Mouse (Mus musculus) forebrain, embryonic 12.5 days (tissue): ENCODE data around the gene Tpgs1. TPM values are rescaled to one million over a fixed set of nuclear protein-coding genes. Genes with fewer than 3 reads are reported as not detected.

Source experiments
- ATAC-seq: fragments of 200-750 bp; cut with Nextera tagmentation; 2 replicates; pipeline ENCODE4 v1.8.0; 2017; ENCODE audit warnings: moderate TSS enrichment; ENCODE audit not compliant: low FRiP score
- H3K27ac ChIP-seq: fragments of 300-500 bp; sonication (generic); 2 replicates; pipeline ENCODE4 v1.5.1; 2016; ENCODE audit warnings: mild to moderate bottlenecking
- H3K27me3 ChIP-seq: fragments of 300-500 bp; sonication (generic); 2 replicates; pipeline ENCODE4 v1.6.1; 2016; ENCODE audit warnings: mild to moderate bottlenecking
- H3K36me3 ChIP-seq: fragments of 300-500 bp; sonication (generic); replicated peaks from 2 replicates; pipeline ENCODE4 v1.6.1; 2016; ENCODE audit warnings: mild to moderate bottlenecking
- H3K4me1 ChIP-seq: fragments of 300-500 bp; sonication (generic); 2 replicates; pipeline ENCODE4 v1.6.1; 2016
- H3K4me2 ChIP-seq: fragments of 300-500 bp; sonication (generic); 2 replicates; pipeline ENCODE4 v1.6.1; 2016; ENCODE audit warnings: mild to moderate bottlenecking, moderate library complexity
- H3K4me3 ChIP-seq: fragments of 300-500 bp; sonication (generic); replicated peaks from 2 replicates; pipeline ENCODE4 v1.5.1; 2016; ENCODE audit warnings: mild to moderate bottlenecking
- H3K9ac ChIP-seq: fragments of 300-500 bp; sonication (generic); 2 replicates; pipeline ENCODE4 v1.6.1; 2016; ENCODE audit warnings: mild to moderate bottlenecking
- H3K9me3 ChIP-seq: fragments of 300-500 bp; sonication (generic); 2 replicates; pipeline ENCODE4 v1.6.1; 2016
- WGBS: fragments of 180-500 bp; shearing (Covaris S2); methylation state at CpG from one replicate; pipeline ENCODE4 v1.1.7; 2016; 5-methylcytosine and 5-hydroxymethylcytosine counted together
- polyA plus RNA-seq: library from polyadenylated mRNA; unstranded; fragments of >200 nt; fragmentation: Nextera tagmentation; extraction: Ambion mirVana; gene quantifications from 2 replicates; pipeline ENCODE4 v1.2.1, GENCODE M21; 2016

The Tpgs1 gene
- polyA plus RNA-seq, 1 experiment from 2014 or later: 62.5 TPM

DNA sequence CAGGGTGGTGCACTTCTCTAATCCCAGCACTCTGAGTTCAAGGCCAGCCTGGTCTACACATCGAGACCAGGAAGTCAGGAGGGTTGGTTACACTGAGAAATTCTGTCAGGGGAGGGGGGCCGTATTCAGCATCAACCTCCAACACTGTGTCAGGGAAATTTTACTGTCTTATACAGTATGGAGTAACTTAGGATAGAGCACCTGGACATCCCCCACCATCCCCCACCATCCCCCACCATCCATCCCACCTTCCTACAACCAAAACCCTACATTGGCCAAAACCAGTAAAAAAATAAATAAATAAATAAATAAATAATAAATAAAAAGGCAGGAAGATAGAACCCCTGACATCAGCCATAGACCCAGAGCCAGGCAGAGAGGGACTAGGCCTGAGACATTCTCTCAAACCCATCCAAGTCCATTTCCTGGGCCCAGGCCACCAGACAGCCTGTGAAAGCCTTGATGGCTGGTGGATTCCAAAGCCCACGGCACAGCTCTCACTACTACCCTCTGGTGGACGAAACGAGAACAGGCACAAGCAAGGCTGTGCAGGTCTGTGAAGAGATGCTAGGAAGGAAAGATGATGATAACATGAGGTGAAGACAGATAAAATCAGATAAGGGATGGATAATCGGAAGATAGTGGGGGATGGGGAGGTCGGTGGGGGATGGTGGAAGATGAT, 20.0 kb upstream of the Tpgs1 start:
- peaks cover 4% of the 10 kb centered on the region for H3K27me3 ChIP-seq
- H3K9me3 ChIP-seq: no peaks in the 10 kb centered on the region
- peaks cover 2% of the 10 kb centered on the region; the same call in 1 of the 2 replicates for H3K4me1 ChIP-seq
- ATAC-seq: peak; percentile 44; the same call in 1 of the 2 replicates
- WGBS: 33% methylated on average over 7 of the region's 7 CpGs
- H3K4me2 ChIP-seq: no peak overlapping the region
- H3K9ac ChIP-seq: no peak overlapping the region
- H3K4me3 ChIP-seq: no peak overlapping the region
- no peaks in the 10 kb centered on the region for H3K36me3 ChIP-seq
- H3K27ac ChIP-seq: no peak overlapping the region

DNA sequence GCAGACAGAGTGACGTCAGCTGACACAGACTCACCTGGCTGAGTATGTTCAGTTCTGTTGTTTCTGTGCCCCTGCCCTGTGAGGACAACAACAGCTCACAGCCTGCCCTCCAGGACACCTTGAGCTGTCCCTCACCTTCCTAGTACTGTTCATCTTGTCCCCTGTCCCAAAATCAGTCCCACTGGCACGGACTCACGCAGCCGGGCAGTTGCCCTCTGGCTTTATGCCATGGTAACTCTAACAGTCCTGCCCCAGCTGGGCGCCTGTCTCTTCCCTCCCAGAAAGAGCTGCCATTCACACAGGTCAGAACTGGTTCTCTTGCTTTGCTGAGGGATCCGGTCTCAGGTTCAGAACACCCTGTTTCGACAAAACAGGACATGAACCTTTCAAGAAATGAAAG, 16.4 kb upstream of the Tpgs1 start:
- Histone ChIP-seq H3K4me3 (no peak overlapping the region), H3K27me3 (peaks cover 4% of the 10 kb centered on the region), H3K4me2 (no peak overlapping the region), H3K27ac (no peak overlapping the region), H3K9ac (no peak overlapping the region), H3K36me3 (no peaks in the 10 kb centered on the region), H3K4me1 (peaks cover 16% of the 10 kb centered on the region), H3K9me3 (no peaks in the 10 kb centered on the region)
- WGBS: 85% methylated on average over 7 of the region's 7 CpGs
- no peak for ATAC-seq

DNA sequence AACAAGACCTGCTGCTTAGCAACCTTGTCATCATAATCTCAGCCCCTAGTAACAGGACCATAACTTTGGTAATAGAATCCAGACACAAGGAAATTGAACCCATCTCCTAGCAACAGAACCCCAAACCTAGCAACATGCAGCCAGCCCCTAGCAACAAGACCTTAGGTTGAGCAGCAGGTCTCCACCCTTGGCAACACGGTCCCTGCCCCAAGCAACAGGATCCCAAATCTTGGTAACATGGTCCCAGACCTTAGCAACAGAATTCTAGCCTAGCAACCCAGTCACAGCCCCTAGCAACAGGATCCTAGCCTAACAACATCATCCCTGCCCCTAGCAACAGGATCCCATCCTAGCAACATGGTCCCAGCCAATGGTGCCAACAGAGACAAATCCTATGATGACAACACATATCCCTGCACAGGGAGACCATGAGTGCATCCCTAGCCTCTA, 14.2 kb upstream of the Tpgs1 start:
- Histone ChIP-seq H3K4me1 (peaks cover 16% of the 10 kb centered on the region), H3K9me3 (no peaks in the 10 kb centered on the region), H3K4me3 (no peak overlapping the region), H3K36me3 (no peaks in the 10 kb centered on the region), H3K9ac (no peak overlapping the region), H3K27me3 (peaks cover 4% of the 10 kb centered on the region), H3K27ac (0 out of 2 replicates have a peak overlapping the region, but pooled peaks have one; percentile 32), H3K4me2 (no peak overlapping the region)
- peak; percentile 76 for ATAC-seq
- 28% methylated on average over 1 of the region's 1 CpGs for WGBS

DNA sequence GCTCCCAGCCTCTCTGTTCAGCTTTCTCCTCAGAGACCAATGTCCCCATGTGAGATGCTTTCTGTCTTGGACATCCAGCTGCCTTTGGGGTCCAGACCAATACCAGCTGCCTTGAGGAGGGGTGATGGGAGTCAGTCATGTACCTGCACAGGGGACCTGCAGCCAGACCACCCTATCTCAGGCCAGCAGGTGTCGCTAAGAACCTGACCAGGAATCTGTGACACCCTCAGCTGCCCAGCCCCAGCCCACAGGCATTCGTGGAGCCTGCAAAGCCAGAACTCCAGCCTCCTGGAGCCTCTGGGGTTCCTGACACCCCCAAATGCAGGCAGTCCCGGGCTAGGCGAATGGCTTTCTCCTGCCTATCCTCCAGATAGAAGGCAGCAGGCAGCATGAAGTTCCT, 10.3 kb upstream of the Tpgs1 start:
- no peak overlapping the region for H3K9ac ChIP-seq
- H3K4me3 ChIP-seq: no peak overlapping the region
- H3K27ac ChIP-seq: no peak overlapping the region
- WGBS: 15% methylated on average over 4 of the region's 4 CpGs
- peaks cover under 1% of the 10 kb centered on the region; the same call in 1 of the 2 replicates for H3K27me3 ChIP-seq
- ATAC-seq: no peak
- H3K4me2 ChIP-seq: no peak overlapping the region
- H3K36me3 ChIP-seq: no peaks in the 10 kb centered on the region
- H3K9me3 ChIP-seq: no peaks in the 10 kb centered on the region
- peaks cover 16% of the 10 kb centered on the region for H3K4me1 ChIP-seq

DNA sequence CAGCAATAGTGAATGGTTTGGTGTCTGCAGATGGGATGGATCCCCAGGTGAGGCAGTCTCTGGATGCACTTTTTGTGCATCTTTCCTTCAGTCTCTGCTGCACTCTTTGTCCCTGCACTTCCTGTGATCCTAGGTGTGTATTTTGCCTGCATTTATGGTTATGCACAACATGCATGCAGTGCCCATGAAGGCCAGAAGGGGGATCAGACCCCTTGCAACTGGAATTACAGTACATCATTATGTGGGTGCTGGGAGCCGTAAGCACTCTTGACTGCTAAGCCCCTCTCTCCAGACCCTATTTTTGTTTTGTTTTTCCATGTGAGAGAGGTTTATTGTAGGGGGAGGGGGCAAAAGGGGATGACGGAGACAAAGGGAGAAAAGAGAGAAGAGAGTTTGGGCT, 8.9 kb upstream of the Tpgs1 start:
- Histone ChIP-seq H3K9ac (no peak overlapping the region), H3K27ac (no peak overlapping the region), H3K27me3 (no peaks in the 10 kb centered on the region), H3K9me3 (no peaks in the 10 kb centered on the region), H3K4me3 (no peak overlapping the region), H3K36me3 (no peaks in the 10 kb centered on the region), H3K4me2 (no peak overlapping the region), H3K4me1 (peaks cover 7% of the 10 kb centered on the region; the same call in 1 of the 2 replicates)
- no peak for ATAC-seq
- WGBS: 77% methylated on average over 2 of the region's 2 CpGs

DNA sequence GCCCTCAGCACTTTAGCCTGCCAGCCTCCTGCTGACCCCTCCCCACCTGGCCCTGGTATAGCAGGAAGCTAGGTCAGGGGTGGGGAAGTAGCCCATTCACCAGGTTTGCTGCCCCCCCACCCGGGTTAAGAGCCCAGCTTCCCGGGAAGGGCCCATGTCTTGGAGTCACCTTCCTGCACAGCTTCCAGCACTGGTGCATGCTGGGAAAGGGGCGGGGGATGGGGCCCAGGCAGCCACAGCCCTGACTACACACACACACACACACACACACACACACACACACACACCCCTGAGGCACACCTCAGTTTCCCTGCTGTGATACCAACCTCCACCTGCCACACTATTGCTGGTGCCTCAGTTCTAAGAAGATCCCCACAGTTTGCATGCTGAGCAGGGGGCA, 7.3 kb upstream of the Tpgs1 start:
- Histone ChIP-seq H3K4me2 (no peak overlapping the region), H3K27ac (no peak overlapping the region), H3K4me3 (no peak overlapping the region), H3K9ac (no peak overlapping the region), H3K27me3 (no peaks in the 10 kb centered on the region), H3K36me3 (no peaks in the 10 kb centered on the region), H3K4me1 (0 out of 2 replicates have a peak, but pooled peaks cover 4% of the 10 kb centered on the region), H3K9me3 (no peaks in the 10 kb centered on the region)
- 65% methylated on average over 2 of the region's 3 CpGs for WGBS
- ATAC-seq: no peak

DNA sequence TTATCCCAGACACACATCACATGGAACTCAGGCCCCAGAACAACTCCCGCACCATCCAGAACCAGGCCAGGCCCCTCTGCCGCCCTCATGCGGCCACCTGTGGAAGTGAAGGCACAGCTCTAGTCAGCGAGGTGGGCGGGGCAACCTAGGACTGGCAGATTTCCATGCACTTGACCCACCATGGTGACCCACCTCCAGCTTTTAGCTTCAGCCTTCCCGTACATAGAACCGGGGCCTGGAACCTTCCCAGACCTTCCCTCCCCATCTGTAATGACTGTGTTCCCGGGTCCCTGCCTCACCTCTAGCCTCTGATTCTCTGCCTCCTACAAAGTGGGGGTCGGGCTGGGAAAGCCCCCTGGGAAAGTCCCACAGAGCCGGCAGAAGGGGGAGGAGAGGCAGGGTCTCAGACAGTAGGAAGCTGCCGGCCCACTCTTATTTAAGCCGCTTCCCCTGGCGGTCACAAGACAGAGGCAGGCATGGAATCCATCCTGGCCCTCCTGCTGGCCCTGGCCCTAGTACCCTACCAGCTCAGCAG, 5.0 kb upstream of the Tpgs1 start, which contains the start of gene Madcam1:
Gene Madcam1 (plus strand): TSS at position 429 of the 535 bp plus-strand sequence.
- no peak within 1 kb of the TSS for H3K4me2 ChIP-seq

DNA sequence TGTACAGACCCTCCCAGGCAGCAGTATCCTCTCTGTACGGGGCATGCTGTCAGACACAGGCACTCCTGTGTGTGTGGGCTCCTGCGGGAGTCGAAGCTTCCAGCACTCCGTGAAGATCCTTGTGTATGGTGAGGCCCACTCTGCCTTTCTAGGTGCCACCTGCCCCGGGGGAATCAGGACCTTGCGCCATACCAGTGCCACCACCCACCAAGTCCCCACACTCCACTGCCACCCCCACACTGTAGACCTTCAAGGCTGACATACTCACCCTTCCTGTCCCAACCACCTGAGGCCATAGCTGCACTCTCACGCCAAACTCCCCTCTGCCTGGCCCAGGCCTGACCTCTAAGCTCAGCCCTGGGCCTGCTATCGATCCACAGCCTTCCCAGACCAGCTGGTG, 4.1 kb upstream of the Tpgs1 start:
- Histone ChIP-seq H3K4me1 (peaks cover 12% of the 10 kb centered on the region), H3K9me3 (no peaks in the 10 kb centered on the region), H3K4me2 (no peak overlapping the region), H3K36me3 (no peaks in the 10 kb centered on the region), H3K27ac (no peak overlapping the region), H3K9ac (no peak overlapping the region), H3K27me3 (no peaks in the 10 kb centered on the region), H3K4me3 (no peak overlapping the region)
- WGBS: 79% methylated on average over 8 of the region's 8 CpGs
- ATAC-seq: no peak

More for the DNA sequence above, 5.0 kb upstream of the Tpgs1 start, which contains the start of gene Madcam1:
- Histone ChIP-seq H3K27ac (no peak within 1 kb of the TSS), H3K27me3 (no peaks in the 10 kb centered on the region), H3K9me3 (no peaks in the 10 kb centered on the region), H3K36me3 (no peaks in the 10 kb centered on the region), H3K4me3 (no peak within 1 kb of the TSS), H3K9ac (0 out of 2 replicates have a peak within 1 kb of the TSS, but pooled peaks have one; percentile 13), H3K4me1 (peaks cover 10% of the 10 kb centered on the region)
- ATAC-seq: peak; percentile 9; the same call in 1 of the 2 replicates
- 9% methylated on average over 13 of the region's 13 CpGs for WGBS

DNA sequence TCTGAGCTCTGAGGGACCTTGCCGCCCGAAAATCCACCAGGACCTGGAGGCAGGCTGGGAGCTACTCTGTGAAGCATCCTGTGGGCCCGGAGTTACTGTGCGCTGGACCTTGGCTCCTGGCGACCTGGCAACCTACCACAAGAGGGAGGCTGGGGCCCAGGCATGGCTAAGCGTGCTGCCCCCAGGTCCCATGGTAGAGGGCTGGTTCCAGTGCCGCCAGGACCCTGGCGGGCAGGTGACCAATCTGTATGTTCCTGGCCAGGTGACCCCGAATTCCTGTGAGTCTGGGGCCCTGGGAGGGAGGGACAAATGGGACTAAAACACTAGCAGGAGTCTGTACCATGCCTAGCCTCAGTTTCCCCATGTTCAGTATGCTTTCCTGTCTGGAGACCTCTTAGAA, 2.7 kb upstream of the Tpgs1 start:
- no peaks in the 10 kb centered on the region for H3K9me3 ChIP-seq
- no peak overlapping the region for H3K4me3 ChIP-seq
- 76% methylated on average over 9 of the region's 9 CpGs for WGBS
- ATAC-seq: no peak
- H3K27me3 ChIP-seq: no peaks in the 10 kb centered on the region
- no peaks in the 10 kb centered on the region for H3K36me3 ChIP-seq
- no peak overlapping the region for H3K9ac ChIP-seq
- H3K27ac ChIP-seq: no peak overlapping the region
- peaks cover 26% of the 10 kb centered on the region for H3K4me1 ChIP-seq
- H3K4me2 ChIP-seq: no peak overlapping the region

DNA sequence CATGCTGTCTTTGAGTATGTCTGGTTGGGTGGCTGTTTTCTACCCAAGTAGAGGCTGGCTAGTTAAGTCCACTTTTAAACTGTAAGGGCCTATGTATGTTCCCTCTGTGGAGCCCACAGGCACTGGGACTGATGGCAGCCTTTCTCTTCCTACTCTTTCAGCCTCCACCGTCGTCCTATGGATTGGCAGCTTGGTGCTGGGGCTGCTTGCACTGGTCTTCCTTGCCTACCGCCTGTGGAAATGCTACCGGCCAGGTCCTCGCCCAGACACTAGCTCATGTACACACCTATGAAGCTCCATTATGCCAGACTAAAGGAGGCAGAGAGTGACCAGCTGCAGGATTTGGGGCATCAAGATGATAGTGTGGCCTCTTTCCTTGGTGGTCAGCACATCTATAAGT, 1.1 kb upstream of the Tpgs1 start:
- 0 out of 2 replicates have a peak overlapping the region, but pooled peaks have one; percentile 83 for H3K9ac ChIP-seq
- 85% methylated on average over 5 of the region's 5 CpGs for WGBS
- H3K27ac ChIP-seq: no peak overlapping the region; the same call in 1 of the 2 replicates
- H3K36me3 ChIP-seq: peaks cover 5% of the 10 kb centered on the region; the same call in 1 of the 2 replicates
- H3K4me1 ChIP-seq: peaks cover 29% of the 10 kb centered on the region
- ATAC-seq: no peak
- no peak overlapping the region for H3K4me2 ChIP-seq
- H3K9me3 ChIP-seq: no peaks in the 10 kb centered on the region
- no peaks in the 10 kb centered on the region for H3K27me3 ChIP-seq
- no peak overlapping the region for H3K4me3 ChIP-seq

DNA sequence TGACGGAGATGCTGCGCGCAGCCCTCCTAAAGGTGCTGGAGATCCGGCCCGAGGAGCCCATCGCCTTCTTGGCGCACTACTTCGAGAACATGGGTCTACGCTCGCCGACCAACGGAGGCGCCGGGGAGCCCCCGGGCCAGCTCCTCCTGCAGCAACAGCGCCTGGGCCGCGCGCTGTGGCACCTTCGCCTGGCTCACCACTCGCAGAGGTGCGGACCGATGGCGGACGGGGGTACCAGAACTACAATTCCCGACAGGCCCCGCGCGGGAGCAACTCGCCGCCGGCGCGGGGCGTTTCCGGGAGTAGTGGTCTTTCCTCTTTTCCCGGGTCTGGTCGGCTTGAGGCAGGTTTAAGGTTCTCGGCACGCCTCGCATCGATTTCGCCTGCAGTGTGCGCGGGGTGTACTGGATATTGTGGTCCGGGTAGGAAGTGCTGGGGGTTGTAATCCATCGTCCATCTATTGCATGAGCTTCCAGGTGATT, 448 bp downstream of the Tpgs1 start:
- Histone ChIP-seq H3K9ac (peak overlapping the region; percentile 83), H3K27ac (peak overlapping the region; percentile 96), H3K27me3 (no peaks in the 10 kb centered on the region), H3K4me1 (peaks cover 25% of the 10 kb centered on the region), H3K36me3 (peaks cover 13% of the 10 kb centered on the region), H3K4me2 (peak overlapping the region; percentile 88), H3K4me3 (peak overlapping the region; percentile 98), H3K9me3 (no peaks in the 10 kb centered on the region)
- ATAC-seq: peak; percentile 73
- WGBS: under 1% methylated on average over 47 of the region's 47 CpGs

DNA sequence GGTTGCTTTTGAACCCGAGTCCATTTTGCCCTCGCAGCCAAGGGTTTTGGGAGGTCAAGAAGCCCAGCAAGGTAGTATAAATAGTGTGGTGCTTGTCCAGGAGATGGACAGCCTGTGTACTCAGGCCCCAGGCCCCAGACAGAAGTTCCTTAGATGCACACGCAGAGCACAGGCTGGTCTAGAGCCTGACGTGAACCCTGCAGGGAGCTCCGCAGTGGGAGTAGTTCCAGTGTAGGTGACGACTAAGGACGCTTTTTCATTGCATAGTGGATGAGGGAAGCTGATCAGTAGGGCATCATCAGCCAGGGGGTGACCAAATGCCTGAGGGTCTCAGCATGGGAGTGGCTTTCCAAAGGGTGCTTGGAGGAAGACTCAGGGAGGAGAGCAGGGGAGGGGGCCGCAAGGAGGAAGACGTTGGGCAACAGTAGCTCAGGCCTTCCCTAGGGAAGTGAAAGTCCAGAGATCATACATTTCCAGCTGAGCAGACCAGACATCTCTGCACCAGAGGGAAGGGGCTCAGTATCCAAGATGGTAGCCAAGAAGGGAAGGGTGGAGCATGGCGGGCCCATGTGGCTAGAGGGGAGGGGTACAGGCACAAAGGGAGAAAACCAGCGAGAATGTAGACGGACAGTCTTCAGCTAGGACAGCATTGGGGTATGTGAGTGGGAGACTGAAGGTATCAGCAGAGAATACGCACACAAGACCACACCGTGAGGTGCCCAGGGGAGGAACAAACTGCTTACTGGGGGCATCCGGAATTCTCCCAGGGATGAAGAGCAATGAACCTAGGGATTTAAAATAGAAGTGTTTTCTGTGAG, 1.1 kb downstream of the Tpgs1 start:
- WGBS: 35% methylated on average over 15 of the region's 15 CpGs
- H3K4me3 ChIP-seq: peak overlapping the region; percentile 98

More for the DNA sequence above, 1.1 kb downstream of the Tpgs1 start:
- Histone ChIP-seq H3K36me3 (peaks cover 15% of the 10 kb centered on the region), H3K27me3 (no peaks in the 10 kb centered on the region), H3K9ac (peak overlapping the region; percentile 83), H3K4me1 (peaks cover 25% of the 10 kb centered on the region), H3K9me3 (no peaks in the 10 kb centered on the region), H3K4me2 (peak overlapping the region; percentile 88), H3K27ac (peak overlapping the region; percentile 96)
- peak; percentile 21; the same call in 1 of the 2 replicates for ATAC-seq
